Mouse (Mus musculus): ENCODE data around the gene Mast4. TPM values are rescaled to one million over a fixed set of nuclear protein-coding genes. Genes with fewer than 3 reads are reported as not detected.

Gene Mast4
- polyA plus RNA-seq, 2 experiments: 0.71 to 1.5 TPM

GRCm38 (mm10) chr13:103196307-103196706 is 138.0 kb downstream of the Mast4 start:
- H3K4me2 ChIP-seq (ENCODE audit: low read depth): no peak overlapping the region
- no peak overlapping the region for H3K27ac ChIP-seq
- no peak overlapping the region for H3K4me3 ChIP-seq (ENCODE audit: insufficient read depth in 1 of 2, low read depth in 2 of 2, low read length in 2 of 2)
- no peak for TF ChIP-seq CTCF (IDR thresholded peaks at IDR 0.05; ENCODE audit: low read depth)
- no peaks in the 10 kb centered on the region for H3K4me1 ChIP-seq (replicated peaks; ENCODE audit: control insufficient read depth in 2 of 2, insufficient read depth in 2 of 2, low read length in 1 of 2)
- no peaks in the 10 kb centered on the region for H3K9me3 ChIP-seq (ENCODE audit: control insufficient read depth, low read length)
- no peaks in the 10 kb centered on the region for H3K27me3 ChIP-seq (ENCODE audit: control insufficient read depth, insufficient read depth, low read length)
- no peaks in the 10 kb centered on the region for H3K36me3 ChIP-seq (replicated peaks; ENCODE audit: control insufficient read depth, insufficient read depth, low read depth)
- H3K9ac ChIP-seq (replicated peaks): no peak overlapping the region
- no peak for ATAC-seq (ENCODE audit: insufficient read depth)
- WGBS (ENCODE audit: insufficient replicate concordance): 27% methylated on average over 5 of the region's 5 CpGs
- DNase-seq (ENCODE audit: low read depth in 3 of 3, low spot score in 3 of 3): no peak

GRCm38 (mm10) chr13:103195847-103196246 is 138.4 kb downstream of the Mast4 start:
- WGBS (ENCODE audit: insufficient replicate concordance): 37% methylated on average over 3 of the region's 3 CpGs
- Histone ChIP-seq H3K9me3 (ENCODE audit: control insufficient read depth, low read length) (no peaks in the 10 kb centered on the region), H3K4me2 (ENCODE audit: low read depth) (no peak overlapping the region), H3K27me3 (ENCODE audit: control insufficient read depth, insufficient read depth, low read length) (no peaks in the 10 kb centered on the region), H3K9ac (replicated peaks) (no peak overlapping the region), H3K27ac (no peak overlapping the region), H3K36me3 (replicated peaks; ENCODE audit: control insufficient read depth, insufficient read depth, low read depth) (no peaks in the 10 kb centered on the region), H3K4me3 (ENCODE audit: insufficient read depth in 1 of 2, low read depth in 2 of 2, low read length in 2 of 2) (no peak overlapping the region), H3K4me1 (replicated peaks; ENCODE audit: control insufficient read depth in 2 of 2, insufficient read depth in 2 of 2, low read length in 1 of 2) (no peaks in the 10 kb centered on the region)
- DNase-seq (ENCODE audit: low read depth in 3 of 3, low spot score in 3 of 3) (no peak), ATAC-seq (ENCODE audit: insufficient read depth) (no peak)
- TF ChIP-seq CTCF (IDR thresholded peaks at IDR 0.05; ENCODE audit: low read depth) (no peak), EP300 (IDR thresholded peaks at IDR 0.05; ENCODE audit: low read depth) (no peak)

GRCm38 (mm10) chr13:103183566-103183965 is 150.7 kb downstream of the Mast4 start:
- Histone ChIP-seq H3K4me1 (replicated peaks; ENCODE audit: control insufficient read depth in 2 of 2, insufficient read depth in 2 of 2, low read length in 1 of 2) (no peaks in the 10 kb centered on the region), H3K9ac (replicated peaks) (no peak overlapping the region), H3K4me2 (ENCODE audit: low read depth) (no peak overlapping the region), H3K9me3 (ENCODE audit: control insufficient read depth, low read length) (no peaks in the 10 kb centered on the region), H3K4me3 (ENCODE audit: insufficient read depth in 1 of 2, low read depth in 2 of 2, low read length in 2 of 2) (no peak overlapping the region), H3K36me3 (replicated peaks; ENCODE audit: control insufficient read depth, insufficient read depth, low read depth) (no peaks in the 10 kb centered on the region), H3K27ac (no peak overlapping the region), H3K27me3 (ENCODE audit: control insufficient read depth, insufficient read depth, low read length) (no peaks in the 10 kb centered on the region)
- 47% methylated on average over 5 of the region's 5 CpGs for WGBS (ENCODE audit: insufficient replicate concordance)
- TF ChIP-seq CTCF (IDR thresholded peaks at IDR 0.05; ENCODE audit: low read depth) (no peak), EP300 (IDR thresholded peaks at IDR 0.05; ENCODE audit: low read depth) (no peak)
- DNase-seq (ENCODE audit: low read depth in 3 of 3, low spot score in 3 of 3) (no peak), ATAC-seq (ENCODE audit: insufficient read depth) (no peak)

GRCm38 (mm10) chr13:103181836-103182235 is 152.5 kb downstream of the Mast4 start:
- no peaks in the 10 kb centered on the region for H3K4me1 ChIP-seq (replicated peaks; ENCODE audit: control insufficient read depth in 2 of 2, insufficient read depth in 2 of 2, low read length in 1 of 2)
- ATAC-seq (ENCODE audit: insufficient read depth) (no peak), DNase-seq (ENCODE audit: low read depth in 3 of 3, low spot score in 3 of 3) (no peak)
- H3K27me3 ChIP-seq (ENCODE audit: control insufficient read depth, insufficient read depth, low read length): no peaks in the 10 kb centered on the region
- H3K36me3 ChIP-seq (replicated peaks; ENCODE audit: control insufficient read depth, insufficient read depth, low read depth): no peaks in the 10 kb centered on the region
- TF ChIP-seq CTCF (IDR thresholded peaks at IDR 0.05; ENCODE audit: low read depth) (no peak), EP300 (IDR thresholded peaks at IDR 0.05; ENCODE audit: low read depth) (no peak)
- no peak overlapping the region for H3K27ac ChIP-seq
- no peaks in the 10 kb centered on the region for H3K9me3 ChIP-seq (ENCODE audit: control insufficient read depth, low read length)
- H3K4me2 ChIP-seq (ENCODE audit: low read depth): no peak overlapping the region
- 77% methylated on average over 9 of the region's 9 CpGs for WGBS (ENCODE audit: insufficient replicate concordance)
- H3K4me3 ChIP-seq (ENCODE audit: insufficient read depth in 1 of 2, low read depth in 2 of 2, low read length in 2 of 2): no peak overlapping the region
- no peak overlapping the region for H3K9ac ChIP-seq (replicated peaks)

GRCm38 (mm10) chr13:103176871-103177270 is 157.4 kb downstream of the Mast4 start:
- H3K27ac ChIP-seq: no peak overlapping the region
- no peaks in the 10 kb centered on the region for H3K9me3 ChIP-seq (ENCODE audit: control insufficient read depth, low read length)
- H3K9ac ChIP-seq (replicated peaks): no peak overlapping the region
- H3K27me3 ChIP-seq (ENCODE audit: control insufficient read depth, insufficient read depth, low read length): no peaks in the 10 kb centered on the region
- H3K36me3 ChIP-seq (replicated peaks; ENCODE audit: control insufficient read depth, insufficient read depth, low read depth): no peaks in the 10 kb centered on the region
- H3K4me2 ChIP-seq (ENCODE audit: low read depth): no peak overlapping the region
- no peak overlapping the region for H3K4me3 ChIP-seq (ENCODE audit: insufficient read depth in 1 of 2, low read depth in 2 of 2, low read length in 2 of 2)
- ATAC-seq (ENCODE audit: insufficient read depth): no peak
- 52% methylated on average over 7 of the region's 7 CpGs for WGBS (ENCODE audit: insufficient replicate concordance)
- no peak for TF ChIP-seq CTCF (IDR thresholded peaks at IDR 0.05; ENCODE audit: low read depth)
- TF ChIP-seq EP300 (IDR thresholded peaks at IDR 0.05; ENCODE audit: low read depth): no peak
- H3K4me1 ChIP-seq (replicated peaks; ENCODE audit: control insufficient read depth in 2 of 2, insufficient read depth in 2 of 2, low read length in 1 of 2): no peaks in the 10 kb centered on the region
- no peak for DNase-seq (ENCODE audit: low read depth in 3 of 3, low spot score in 3 of 3)

Data from liver, embryonic 14.5 days (tissue).